Mouse (Mus musculus) midbrain, embryonic 15.5 days (tissue): ENCODE measurements around the gene Dnajc2. TPM values are rescaled to one million over a fixed set of nuclear protein-coding genes. Genes with fewer than 3 reads are reported as not detected.
"Not testable (repeated sequence)": the region's sequence is repeated elsewhere in the genome, so short reads cannot be mapped to it uniquely, and the experiment has no call there.

Experiments
- ATAC-seq: fragments of 200-750 bp; cut with Nextera tagmentation; replicated peaks from 2 replicates; pipeline ENCODE4 v1.8.0; 2017; ENCODE audit warnings: moderate TSS enrichment
- H3K27ac ChIP-seq: fragments of 300-500 bp; sonication (generic); 2 replicates; pipeline ENCODE4 v1.5.1; 2015; ENCODE audit warnings: mild to moderate bottlenecking, inconsistent platforms
- H3K27me3 ChIP-seq: fragments of 300-500 bp; sonication (generic); replicated peaks from 2 replicates; pipeline ENCODE4 v1.6.1; 2015; ENCODE audit warnings: inconsistent platforms
- H3K36me3 ChIP-seq: fragments of 300-500 bp; sonication (generic); replicated peaks from 2 replicates; pipeline ENCODE4 v1.6.1; 2015; ENCODE audit warnings: inconsistent platforms
- H3K4me1 ChIP-seq: fragments of 300-500 bp; sonication (generic); 2 replicates; pipeline ENCODE4 v1.6.1; 2015; ENCODE audit warnings: inconsistent platforms
- H3K4me2 ChIP-seq: fragments of 300-500 bp; sonication (generic); 2 replicates; pipeline ENCODE4 v1.6.1; 2015; ENCODE audit warnings: inconsistent platforms, mild to moderate bottlenecking, moderate library complexity
- H3K4me3 ChIP-seq: fragments of 300-500 bp; sonication (generic); 2 replicates; pipeline ENCODE4 v1.5.1; 2015; ENCODE audit warnings: mild to moderate bottlenecking, inconsistent platforms
- H3K9ac ChIP-seq: fragments of 300-500 bp; sonication (generic); 2 replicates; pipeline ENCODE4 v1.6.1; 2015; ENCODE audit warnings: mild to moderate bottlenecking, inconsistent platforms
- H3K9me3 ChIP-seq: fragments of 300-500 bp; sonication (generic); 2 replicates; pipeline ENCODE4 v1.6.1; 2016; ENCODE audit warnings: inconsistent platforms
- WGBS: fragments of 180-500 bp; shearing (Covaris S2); methylation state at CpG from one replicate; pipeline ENCODE4 v1.1.7; 2015; ENCODE audit warnings: mixed read lengths; 5-methylcytosine and 5-hydroxymethylcytosine counted together
- polyA plus RNA-seq: library from polyadenylated mRNA; unstranded; fragments of >200 nt; fragmentation: Nextera tagmentation; extraction: Ambion mirVana; gene quantifications from 2 replicates; pipeline ENCODE4 v1.2.1, GENCODE M21; 2015

Gene Dnajc2
- polyA plus RNA-seq, 1 experiment from 2014 or later = 71.1 TPM

GRCm38 (mm10) chr5:21714447-21714846 is 70.6 kb downstream of the Dnajc2 start:
- Histone ChIP-seq H3K36me3 (no peaks in the 10 kb centered on the region), H3K9ac (no peak overlapping the region), H3K27ac (no peak overlapping the region), H3K4me2 (no peak overlapping the region), H3K27me3 (no peaks in the 10 kb centered on the region), H3K9me3 (no peaks in the 10 kb centered on the region), H3K4me3 (no peak overlapping the region), H3K4me1 (no peaks in the 10 kb centered on the region)
- ATAC-seq = no peak
- WGBS = 86% methylated on average over 4 of the region's 4 CpGs

DNA sequence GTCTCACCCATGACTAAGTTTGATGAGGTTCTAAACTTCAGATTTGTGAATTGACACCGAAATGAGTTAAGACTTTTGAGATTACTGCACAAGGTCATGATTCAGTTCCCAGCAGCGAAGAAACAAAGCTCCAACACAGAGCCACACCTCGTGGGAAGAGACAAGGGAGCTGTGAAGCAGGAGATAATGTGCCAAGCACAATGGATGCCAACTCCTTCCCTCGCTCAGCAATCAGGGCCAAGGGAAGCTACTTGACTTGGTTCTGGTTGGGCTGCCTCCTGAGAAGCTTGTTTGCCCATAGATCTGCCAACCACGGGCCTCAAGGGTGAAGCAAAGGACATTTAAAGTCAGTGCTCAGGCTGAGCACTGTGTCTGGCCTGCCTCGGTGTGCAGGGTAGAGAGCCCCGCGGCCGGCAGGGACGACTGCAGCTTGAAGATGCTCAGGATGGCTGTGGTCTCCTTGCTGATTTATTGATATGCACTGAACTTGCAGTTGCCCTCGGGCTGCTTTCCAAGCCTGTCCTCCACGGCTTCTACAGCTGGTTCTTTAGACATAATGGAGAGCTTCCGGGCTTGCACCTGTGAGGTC is 72.8 kb downstream of the Dnajc2 start:
- H3K4me2 ChIP-seq = no peak overlapping the region
- H3K27me3 ChIP-seq = no peaks in the 10 kb centered on the region
- 78% methylated on average over 13 of the region's 13 CpGs for WGBS
- ATAC-seq = no peak
- H3K9me3 ChIP-seq = no peaks in the 10 kb centered on the region
- no peak overlapping the region for H3K9ac ChIP-seq
- no peak overlapping the region for H3K4me3 ChIP-seq
- no peak overlapping the region for H3K27ac ChIP-seq
- H3K4me1 ChIP-seq = no peaks in the 10 kb centered on the region
- H3K36me3 ChIP-seq = no peaks in the 10 kb centered on the region

DNA sequence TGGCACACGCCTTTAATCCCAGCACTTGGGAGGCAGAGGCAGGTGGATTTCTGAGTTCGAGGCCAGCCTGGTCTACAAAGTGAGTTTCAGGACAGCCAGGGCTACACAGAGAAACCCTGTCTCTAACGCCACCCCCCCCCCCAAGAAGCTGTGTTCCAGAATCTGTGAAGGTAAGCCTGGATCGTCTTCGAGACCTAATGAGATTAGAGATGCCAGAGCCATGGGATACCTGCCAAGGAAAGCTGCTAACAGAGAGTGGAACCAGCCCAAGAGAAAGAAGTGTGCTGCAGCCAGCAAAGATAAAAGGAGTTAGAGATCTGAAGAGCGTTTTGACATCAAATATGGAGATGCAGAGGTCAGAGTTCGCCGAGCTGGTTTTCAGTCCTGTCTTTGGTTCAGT is 77.0 kb downstream of the Dnajc2 start:
- not testable (repeated sequence) for H3K9ac ChIP-seq, H3K4me1 ChIP-seq, H3K27me3 ChIP-seq, H3K4me2 ChIP-seq, ATAC-seq, H3K36me3 ChIP-seq, H3K9me3 ChIP-seq, H3K27ac ChIP-seq, H3K4me3 ChIP-seq
- 84% methylated on average over 8 of the region's 8 CpGs for WGBS

Other genes starting within 250 kb of the Dnajc2 start
- 6.7 and 9.2 TPM in 2 replicates for gene Lrrc17, start 241.7 kb downstream of the Dnajc2 start, polyA plus RNA-seq
- gene Fbxl13, start 139.6 kb downstream of the Dnajc2 start, polyA plus RNA-seq = 0.27 and 0.39 TPM in 2 replicates
- gene Armc10, start 139.4 kb downstream of the Dnajc2 start, polyA plus RNA-seq = 58.3 and 60.2 TPM in 2 replicates
- 2.5 and 2.8 TPM in 2 replicates for gene Napepld, start 83.9 kb downstream of the Dnajc2 start, polyA plus RNA-seq
- 71.7 and 76.9 TPM in 2 replicates for gene Pmpcb, start 48.1 kb downstream of the Dnajc2 start, polyA plus RNA-seq
- gene Psmc2, start within 50 bp of the Dnajc2 start, polyA plus RNA-seq = 176 and 182 TPM in 2 replicates
- 0.17 and 0.31 TPM in 2 replicates for gene Slc26a5, start 80.4 kb upstream of the Dnajc2 start, polyA plus RNA-seq